Mouse (Mus musculus): ENCODE data around the gene Rabl3.

Rabl3 gene

GRCm38 (mm10) chr16:37517596-37518211, 22.0 kb upstream of the Rabl3 start:
- Histone ChIP-seq H3K27me3 (ENCODE audit: insufficient read depth, low read length) (no peaks in the 10 kb centered on the region), H3K4me3 (replicated peaks; ENCODE audit: low read length) (no peak overlapping the region), H3K9me3 (ENCODE audit: low read length) (no peaks in the 10 kb centered on the region), H3K36me3 (ENCODE audit: insufficient read depth, low read length) (peaks cover 96% of the 10 kb centered on the region), H3K4me1 (replicated peaks; ENCODE audit: low read depth, low read length) (peaks cover 13% of the 10 kb centered on the region)
- TF ChIP-seq CTCF (conservative IDR thresholded peaks at IDR 0.05; ENCODE audit: low read length): no peak
- no peak for TF ChIP-seq POU5F1 (IDR thresholded peaks at IDR 0.05; ENCODE audit: borderline replicate concordance, low read length)
- TF ChIP-seq NANOG (IDR thresholded peaks at IDR 0.05; ENCODE audit: borderline replicate concordance, low read length): no peak

- Histone ChIP-seq H3K4me1 (replicated peaks; ENCODE audit: low read depth, low read length) (peaks cover 14% of the 10 kb centered on the region), H3K27me3 (ENCODE audit: insufficient read depth, low read length) (no peaks in the 10 kb centered on the region), H3K9me3 (ENCODE audit: low read length) (peaks cover 5% of the 10 kb centered on the region), H3K36me3 (ENCODE audit: insufficient read depth, low read length) (peaks cover 96% of the 10 kb centered on the region), H3K4me3 (replicated peaks; ENCODE audit: low read length) (no peak overlapping the region)
- no peak for TF ChIP-seq NANOG (IDR thresholded peaks at IDR 0.05; ENCODE audit: borderline replicate concordance, low read length)
Measured at GRCm38 (mm10) chr16:37518662-37519061, 21.0 kb upstream of the Rabl3 start.

- Histone ChIP-seq H3K27me3 (ENCODE audit: insufficient read depth, low read length) (no peaks in the 10 kb centered on the region), H3K9me3 (ENCODE audit: low read length) (peaks cover 16% of the 10 kb centered on the region), H3K4me1 (replicated peaks; ENCODE audit: low read depth, low read length) (peaks cover 14% of the 10 kb centered on the region), H3K36me3 (ENCODE audit: insufficient read depth, low read length) (peaks cover 97% of the 10 kb centered on the region), H3K4me3 (replicated peaks; ENCODE audit: low read length) (no peak overlapping the region)
- no peak for TF ChIP-seq CTCF (conservative IDR thresholded peaks at IDR 0.05; ENCODE audit: low read length)
- no peak for TF ChIP-seq NANOG (IDR thresholded peaks at IDR 0.05; ENCODE audit: borderline replicate concordance, low read length)
- no peak for TF ChIP-seq POU5F1 (IDR thresholded peaks at IDR 0.05; ENCODE audit: borderline replicate concordance, low read length)
Measured at GRCm38 (mm10) chr16:37519721-37520120, 20.0 kb upstream of the Rabl3 start.

- Histone ChIP-seq H3K36me3 (ENCODE audit: insufficient read depth, low read length) (peaks cover 97% of the 10 kb centered on the region), H3K4me3 (replicated peaks; ENCODE audit: low read length) (no peak overlapping the region), H3K27me3 (ENCODE audit: insufficient read depth, low read length) (no peaks in the 10 kb centered on the region), H3K9me3 (ENCODE audit: low read length) (peaks cover 20% of the 10 kb centered on the region), H3K4me1 (replicated peaks; ENCODE audit: low read depth, low read length) (peaks cover 14% of the 10 kb centered on the region)
- TF ChIP-seq POU5F1 (IDR thresholded peaks at IDR 0.05; ENCODE audit: borderline replicate concordance, low read length): no peak
- TF ChIP-seq CTCF (conservative IDR thresholded peaks at IDR 0.05; ENCODE audit: low read length): no peak
- no peak for TF ChIP-seq NANOG (IDR thresholded peaks at IDR 0.05; ENCODE audit: borderline replicate concordance, low read length)
Measured at GRCm38 (mm10) chr16:37520190-37521040, 19.3 kb upstream of the Rabl3 start.

DNA sequence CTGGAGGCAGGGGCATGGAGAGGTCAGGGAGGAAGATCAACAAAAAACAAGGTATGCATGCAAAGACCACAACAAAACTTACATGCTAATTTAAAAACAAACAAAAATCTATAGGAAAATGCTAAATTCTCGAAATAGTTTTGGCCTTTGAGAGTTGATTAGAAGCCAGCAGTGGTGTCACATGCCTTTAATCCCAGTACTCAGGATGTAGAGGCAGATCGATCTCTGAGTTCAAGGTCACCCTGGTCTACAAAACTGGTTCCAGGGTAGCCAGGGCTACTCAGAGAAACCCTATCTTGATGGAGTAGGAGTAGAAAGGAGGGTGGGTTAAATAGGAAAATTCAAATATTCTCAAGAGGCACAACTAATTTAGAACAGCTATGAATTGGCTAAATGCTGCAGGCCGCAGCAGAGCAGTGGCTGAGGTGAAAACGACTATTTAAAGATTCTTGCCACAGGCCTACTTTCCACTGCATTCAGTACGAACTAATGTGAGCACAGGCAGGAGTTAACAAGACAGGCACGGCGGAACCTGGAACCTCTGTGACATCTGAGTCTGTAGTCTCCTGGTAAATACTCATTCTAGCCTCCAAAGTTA, 17.5 kb upstream of the Rabl3 start:
- H3K36me3 ChIP-seq (ENCODE audit: insufficient read depth, low read length): peaks cover 99% of the 10 kb centered on the region
- H3K4me1 ChIP-seq (replicated peaks; ENCODE audit: low read depth, low read length): peaks cover 16% of the 10 kb centered on the region
- H3K9me3 ChIP-seq (ENCODE audit: low read length): peaks cover 20% of the 10 kb centered on the region
- no peak for TF ChIP-seq POU5F1 (IDR thresholded peaks at IDR 0.05; ENCODE audit: borderline replicate concordance, low read length)
- no peak for TF ChIP-seq NANOG (IDR thresholded peaks at IDR 0.05; ENCODE audit: borderline replicate concordance, low read length)
- TF ChIP-seq CTCF (conservative IDR thresholded peaks at IDR 0.05; ENCODE audit: low read length): no peak
- no peaks in the 10 kb centered on the region for H3K27me3 ChIP-seq (ENCODE audit: insufficient read depth, low read length)
- no peak overlapping the region for H3K4me3 ChIP-seq (replicated peaks; ENCODE audit: low read length)

DNA sequence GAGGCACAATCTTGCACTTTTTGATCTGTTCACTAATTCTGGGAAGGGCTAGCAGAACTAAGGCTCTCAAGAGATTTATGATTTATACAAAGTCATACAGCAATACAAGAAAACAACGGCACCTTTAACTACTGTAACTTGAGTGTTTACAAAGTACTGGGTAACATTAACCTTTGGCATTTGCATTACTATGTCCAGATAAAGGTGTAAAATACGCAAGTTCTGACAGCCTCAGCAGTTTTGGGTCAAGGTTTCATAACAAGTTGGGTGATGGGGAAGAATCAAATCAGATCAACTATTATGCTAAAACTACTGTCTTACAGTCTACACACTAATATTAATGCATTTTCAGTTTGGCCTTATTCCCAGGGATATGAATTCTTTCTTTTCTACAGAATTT, 14.6 kb upstream of the Rabl3 start:
- Histone ChIP-seq H3K4me1 (replicated peaks; ENCODE audit: low read depth, low read length) (peaks cover 17% of the 10 kb centered on the region), H3K27me3 (ENCODE audit: insufficient read depth, low read length) (no peaks in the 10 kb centered on the region), H3K9me3 (ENCODE audit: low read length) (peaks cover 20% of the 10 kb centered on the region), H3K4me3 (replicated peaks; ENCODE audit: low read length) (no peak overlapping the region), H3K36me3 (ENCODE audit: insufficient read depth, low read length) (peaks cover 89% of the 10 kb centered on the region)
- TF ChIP-seq CTCF (conservative IDR thresholded peaks at IDR 0.05; ENCODE audit: low read length) (no peak), POU5F1 (IDR thresholded peaks at IDR 0.05; ENCODE audit: borderline replicate concordance, low read length) (no peak), NANOG (IDR thresholded peaks at IDR 0.05; ENCODE audit: borderline replicate concordance, low read length) (no peak)

DNA sequence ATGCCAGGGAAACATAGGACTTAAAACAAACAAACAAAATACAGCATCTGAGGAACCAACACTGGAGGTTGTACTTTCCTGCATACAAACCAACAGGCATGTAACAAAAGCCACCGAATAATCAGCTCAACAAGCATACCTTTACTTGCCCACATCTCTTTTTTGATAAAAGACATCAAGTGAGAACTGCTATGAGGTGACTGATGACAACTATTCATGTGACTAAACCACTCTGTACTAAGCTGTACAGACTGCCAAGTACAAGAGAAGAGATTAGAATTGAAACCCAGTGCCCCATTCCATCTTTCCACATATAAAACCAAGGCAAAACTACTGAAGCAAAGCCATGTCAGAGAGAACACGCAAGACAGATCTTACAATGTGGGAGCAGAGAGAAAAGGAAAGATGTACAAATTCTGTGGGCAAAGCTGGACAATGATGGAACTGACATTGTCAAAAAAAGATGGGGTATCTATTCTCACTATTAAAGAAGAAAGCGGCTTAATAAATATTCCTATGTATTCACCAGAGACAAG, 12.9 kb upstream of the Rabl3 start:
- TF ChIP-seq CTCF (conservative IDR thresholded peaks at IDR 0.05; ENCODE audit: low read length) (no peak), POU5F1 (IDR thresholded peaks at IDR 0.05; ENCODE audit: borderline replicate concordance, low read length) (no peak), NANOG (IDR thresholded peaks at IDR 0.05; ENCODE audit: borderline replicate concordance, low read length) (no peak)
- H3K4me3 ChIP-seq (replicated peaks; ENCODE audit: low read length): no peak overlapping the region
- H3K4me1 ChIP-seq (replicated peaks; ENCODE audit: low read depth, low read length): peaks cover 23% of the 10 kb centered on the region
- H3K9me3 ChIP-seq (ENCODE audit: low read length): peaks cover 20% of the 10 kb centered on the region
- H3K36me3 ChIP-seq (ENCODE audit: insufficient read depth, low read length): peaks cover 83% of the 10 kb centered on the region
- H3K27me3 ChIP-seq (ENCODE audit: insufficient read depth, low read length): no peaks in the 10 kb centered on the region

DNA sequence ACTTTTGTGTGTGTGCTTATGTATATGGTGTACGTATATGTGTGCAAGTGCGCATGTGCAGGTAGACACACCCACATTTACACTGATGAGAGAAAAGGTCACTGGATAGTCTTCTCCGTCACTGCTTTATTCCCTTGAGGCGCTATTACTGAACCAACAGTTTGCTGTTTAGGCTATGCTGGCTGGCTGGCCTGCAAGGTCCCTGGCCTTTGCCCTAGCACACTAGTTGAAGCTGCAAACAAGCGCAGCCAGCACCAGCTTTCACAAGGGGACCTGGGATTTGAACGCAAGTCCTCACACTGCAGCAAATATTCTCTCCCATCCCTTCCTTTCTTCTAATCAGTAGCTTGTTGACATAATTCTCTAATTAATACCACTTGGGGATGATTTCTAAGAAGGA, 9.5 kb upstream of the Rabl3 start:
- Histone ChIP-seq H3K4me3 (replicated peaks; ENCODE audit: low read length) (no peak overlapping the region), H3K36me3 (ENCODE audit: insufficient read depth, low read length) (peaks cover 82% of the 10 kb centered on the region), H3K4me1 (replicated peaks; ENCODE audit: low read depth, low read length) (peaks cover 40% of the 10 kb centered on the region), H3K9me3 (ENCODE audit: low read length) (no peaks in the 10 kb centered on the region), H3K27me3 (ENCODE audit: insufficient read depth, low read length) (no peaks in the 10 kb centered on the region)
- TF ChIP-seq POU5F1 (IDR thresholded peaks at IDR 0.05; ENCODE audit: borderline replicate concordance, low read length) (no peak), NANOG (IDR thresholded peaks at IDR 0.05; ENCODE audit: borderline replicate concordance, low read length) (no peak), CTCF (conservative IDR thresholded peaks at IDR 0.05; ENCODE audit: low read length) (no peak)
